Comparison of ENCODE assay signal across 28 mouse cellular contexts in the genomic region with DNA sequence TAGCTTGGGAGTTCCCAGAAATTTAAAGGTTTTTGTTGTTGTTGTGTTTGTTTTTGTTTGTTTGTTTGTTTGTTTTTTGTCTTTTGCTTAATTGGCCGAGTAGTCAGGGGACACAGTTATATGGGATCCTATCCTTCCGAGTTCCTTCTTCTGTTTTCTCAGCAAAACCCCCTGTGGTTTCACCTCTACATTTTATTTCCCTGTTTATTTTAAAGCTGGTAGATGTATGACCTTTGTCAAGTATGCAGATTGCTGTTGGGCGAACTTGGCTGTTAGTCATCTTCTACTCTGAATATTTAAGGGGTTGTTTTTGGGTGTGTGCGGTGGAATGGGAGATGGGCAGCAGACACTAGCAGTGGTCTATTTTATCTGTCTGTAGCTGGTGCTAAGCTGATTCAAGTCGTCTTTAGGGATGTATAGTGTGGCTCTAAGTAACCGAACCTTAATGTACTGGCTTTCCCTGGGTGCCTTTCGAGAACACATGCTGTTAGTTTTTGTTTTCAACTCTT. TPM values are rescaled to one million over a fixed set of nuclear protein-coding genes. Genes with fewer than 3 reads are reported as not detected.
"Had no signal": no experiment of that assay in that cellular context is flagged by ENCODE, and none has a peak within 500 bp of the region (broad histone marks: within the 10 kb centered on the region; RNA-seq: fewer than 3 reads in every experiment).

No protein-coding gene starts in this region.

- H3K36me3 ChIP-seq: kidney, embryonic 15.5 days; limb, embryonic 12.5 days; limb, embryonic 15.5 days; midbrain, embryonic 10.5 days; neural tube, embryonic 12.5 days; stomach, embryonic 15.5 days had no signal

- H3K4me1 ChIP-seq: limb, embryonic 12.5 days had no signal

- H3K27me3 ChIP-seq: limb, embryonic 12.5 days; neural tube, embryonic 12.5 days had no signal

- ATAC-seq: liver, postnatal 0 days; lung, postnatal 0 days had no signal

- H3K4me3 ChIP-seq: kidney, embryonic 15.5 days; left cerebral cortex, adult 2 months; limb, embryonic 12.5 days; limb, embryonic 15.5 days; megakaryocyte, embryonic 14.5 days; neural tube, embryonic 12.5 days; stomach, embryonic 15.5 days had no signal

- H3K4me2 ChIP-seq: limb, embryonic 15.5 days; liver, embryonic 11.5 days; lung, embryonic 14.5 days; stomach, embryonic 15.5 days had no signal

- H3K9ac ChIP-seq: kidney, embryonic 15.5 days; limb, embryonic 12.5 days; limb, embryonic 15.5 days; liver, embryonic 14.5 days; liver, postnatal 0 days; lung, embryonic 14.5 days; neural tube, embryonic 12.5 days; stomach, embryonic 15.5 days had no signal

- DNase-seq: kidney, adult 8-10 months; kidney, postnatal 10 days; kidney, postnatal 36 days; layer of hippocampus, postnatal 36 days; left cerebral cortex, postnatal 4 days; liver, postnatal 0 days; lung, embryonic 14.5 days; midbrain, embryonic 14.5 days; retina, postnatal 1 day; right cerebral cortex, postnatal 25 days; spleen, adult 18-20 months; thymus, adult 2 months; thymus, postnatal 14 days; thymus, postnatal 4 days had no signal

- H3K27ac ChIP-seq: kidney, embryonic 15.5 days; left cerebral cortex, adult 2 months; limb, embryonic 12.5 days; limb, embryonic 15.5 days; liver, embryonic 14.5 days; macrophage; midbrain, embryonic 10.5 days; neural tube, embryonic 12.5 days; stomach, embryonic 15.5 days had no signal

- H3K9me3 ChIP-seq: kidney, embryonic 15.5 days; limb, embryonic 12.5 days; limb, embryonic 15.5 days; midbrain, embryonic 10.5 days; neural tube, embryonic 12.5 days; stomach, embryonic 15.5 days had no signal

RNA-seq across cellular contexts. Expression of a gene that starts 1.4 kb away (rescaled TPM):
- total RNA-seq: left cerebral cortex, postnatal 10 days had no signal
- polyA plus RNA-seq: kidney, embryonic 15.5 days; limb, embryonic 15.5 days; liver, postnatal 0 days; macrophage; stomach, embryonic 15.5 days had no signal

RNA-seq across cellular contexts. Expression of a gene that starts 26.1 kb away (rescaled TPM):
- total RNA-seq: left cerebral cortex, adult 2 months; midbrain, postnatal 0 days had no signal
- polyA plus RNA-seq: kidney, embryonic 15.5 days; limb, embryonic 12.5 days; limb, embryonic 15.5 days; liver, embryonic 11.5 days; lung, embryonic 14.5 days; macrophage; midbrain, embryonic 10.5 days; midbrain, embryonic 14.5 days; midbrain, postnatal 0 days; neural tube, embryonic 12.5 days had no signal

RNA-seq across cellular contexts. Expression of a gene that starts 51.6 kb away (rescaled TPM):
- total RNA-seq: midbrain, postnatal 0 days had no signal
- polyA plus RNA-seq: midbrain, postnatal 0 days had no signal
